Mouse (Mus musculus): ENCODE results near the gene Olfr1189. TPM values are rescaled to one million over a fixed set of nuclear protein-coding genes. Genes with fewer than 3 reads are reported as not detected.
"Not testable (repeated sequence)": the region's sequence is repeated elsewhere in the genome, so short reads cannot be mapped to it uniquely, and the experiment has no call there.

Olfr1189 gene
- polyA plus RNA-seq (2015; fragmentation: Nextera tagmentation; extraction: Ambion mirVana), result not detected in 2 replicates

DNA sequence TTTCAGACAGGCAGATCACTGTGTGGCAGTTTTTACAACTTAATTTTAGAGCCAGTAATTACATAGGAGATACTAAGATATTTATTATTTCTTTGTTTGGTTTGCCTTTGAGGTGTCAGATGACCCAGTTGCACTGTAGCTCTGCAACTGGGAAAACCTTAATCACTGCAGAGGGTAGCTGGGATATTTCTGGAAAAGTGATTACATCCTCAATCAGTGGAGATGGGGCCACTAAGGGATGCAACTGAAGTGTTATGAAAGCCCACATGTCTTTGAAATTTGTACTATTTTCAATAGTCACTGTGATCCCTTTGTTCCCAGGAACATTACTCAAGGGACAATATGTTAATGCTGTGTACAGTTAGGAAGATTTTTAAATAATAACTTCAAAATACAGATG is at the start of gene Olfr1189:
Gene Olfr1189 (plus strand): TSS at position 301 of the 400 bp plus-strand sequence.
- no peak for ATAC-seq (ENCODE audit: low read depth)

DNA sequence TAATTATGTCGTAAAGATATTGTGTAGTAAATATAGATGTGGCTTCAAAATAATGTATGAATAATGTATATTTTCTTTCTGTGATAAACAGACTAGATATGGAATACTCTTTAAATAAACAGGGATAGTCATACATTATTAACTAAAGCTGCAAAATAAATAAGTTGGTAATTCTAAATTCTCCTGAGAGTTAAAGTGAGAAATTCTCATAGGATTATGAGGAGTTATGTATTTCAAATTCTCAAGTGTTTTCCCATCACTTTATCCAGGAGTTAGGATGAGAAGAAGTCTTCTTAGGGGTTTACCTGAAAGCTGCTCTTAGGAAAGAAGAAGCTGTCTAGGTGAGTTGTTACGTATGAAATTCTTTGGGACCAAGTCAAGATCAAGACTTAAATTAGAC is 29.6 kb upstream of the Olfr1189 start, which contains the start of gene Olfr1188:
Gene Olfr1188 (plus strand): TSS at position 301 of the 400 bp plus-strand sequence.
- 57% methylated on average over 2 of the region's 2 CpGs for WGBS (ENCODE audit: insufficient replicate concordance)
- H3K4me2 ChIP-seq, result no peak within 1 kb of the TSS
- no peaks in the 10 kb centered on the region for H3K36me3 ChIP-seq
- H3K27ac ChIP-seq, result no peak within 1 kb of the TSS
- DNase-seq (no peak), ATAC-seq (ENCODE audit: low read depth) (no peak)
- H3K4me3 ChIP-seq (replicated peaks), result no peak within 1 kb of the TSS
- no peaks in the 10 kb centered on the region for H3K27me3 ChIP-seq
- no peak within 1 kb of the TSS for H3K9ac ChIP-seq
- no peaks in the 10 kb centered on the region for H3K4me1 ChIP-seq (replicated peaks)
- H3K9me3 ChIP-seq (replicated peaks), result no peaks in the 10 kb centered on the region

More for the DNA sequence above, at the start of gene Olfr1189:
- H3K27ac ChIP-seq, result no peak within 1 kb of the TSS
- H3K9ac ChIP-seq, result no peak within 1 kb of the TSS
- DNase-seq, result no peak
- H3K27me3 ChIP-seq, result no peaks in the 10 kb centered on the region
- H3K36me3 ChIP-seq, result no peaks in the 10 kb centered on the region
- H3K4me2 ChIP-seq, result no peak within 1 kb of the TSS
- H3K9me3 ChIP-seq (replicated peaks), result no peaks in the 10 kb centered on the region
- no peaks in the 10 kb centered on the region for H3K4me1 ChIP-seq (replicated peaks)
- no peak within 1 kb of the TSS for H3K4me3 ChIP-seq (replicated peaks)

DNA sequence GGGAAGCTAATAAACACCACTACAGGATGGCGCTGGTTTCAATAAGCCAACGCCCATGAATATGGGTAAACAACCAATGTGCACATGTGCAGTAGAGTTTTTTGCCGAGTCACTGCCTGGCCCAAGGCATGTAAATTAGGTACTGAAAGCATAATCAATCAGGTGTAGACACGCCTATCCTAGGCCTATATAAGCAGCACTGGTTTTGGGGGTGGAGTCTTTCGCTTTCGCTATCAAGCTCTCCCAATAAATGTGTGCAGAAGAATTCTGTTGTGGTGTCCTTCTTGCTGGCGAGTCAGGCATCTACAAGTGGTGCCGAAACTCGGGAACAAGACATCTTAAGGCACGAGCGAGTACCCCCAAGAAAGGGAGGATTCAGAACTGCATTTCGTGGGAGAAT is 13.6 kb upstream of the Olfr1189 start:
- not testable (repeated sequence) for H3K4me2 ChIP-seq; ATAC-seq (ENCODE audit: low read depth); H3K9me3 ChIP-seq (replicated peaks); DNase-seq; H3K27me3 ChIP-seq; H3K4me1 ChIP-seq (replicated peaks); H3K36me3 ChIP-seq; H3K9ac ChIP-seq; H3K27ac ChIP-seq; H3K4me3 ChIP-seq (replicated peaks)
- WGBS (ENCODE audit: insufficient replicate concordance), result 77% methylated on average over 12 of the region's 12 CpGs

DNA sequence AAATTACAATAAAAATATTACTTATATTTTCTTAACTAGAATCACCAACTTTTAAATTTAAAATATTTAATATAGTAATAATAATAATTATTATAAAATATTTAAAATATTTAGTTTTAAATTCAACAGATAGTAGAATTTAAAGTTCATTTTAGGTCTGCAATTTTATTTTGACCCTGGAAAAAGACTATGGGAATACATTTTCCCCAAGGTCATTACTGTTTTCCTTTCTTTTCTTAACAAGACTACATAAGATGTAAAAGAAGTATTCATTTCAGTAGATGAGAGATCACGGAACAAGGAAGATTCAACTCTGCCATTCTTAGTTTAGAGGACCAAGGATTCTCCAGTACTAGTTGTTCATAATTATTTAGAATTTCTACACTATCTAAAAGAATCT is 54.0 kb downstream of the Olfr1189 start, which contains the start of gene Olfr1191-ps1:
Gene Olfr1191-ps1 (plus strand): TSS at position 301 of the 400 bp plus-strand sequence.
- not testable (repeated sequence) for H3K9me3 ChIP-seq (replicated peaks); H3K9ac ChIP-seq; H3K27me3 ChIP-seq; H3K36me3 ChIP-seq; DNase-seq; ATAC-seq (ENCODE audit: low read depth); H3K4me2 ChIP-seq; H3K4me3 ChIP-seq (replicated peaks); H3K27ac ChIP-seq; H3K4me1 ChIP-seq (replicated peaks)
- 81% methylated on average over 1 of the region's 1 CpGs for WGBS (ENCODE audit: insufficient replicate concordance)

Other genes starting within 250 kb of the Olfr1189 start
- gene Olfr1176, start 249.7 kb upstream of the Olfr1189 start, polyA plus RNA-seq (2015; fragmentation: Nextera tagmentation; extraction: Ambion mirVana), result not detected in 2 replicates
- gene Olfr1177-ps, start 240.0 kb upstream of the Olfr1189 start, polyA plus RNA-seq (2015; fragmentation: Nextera tagmentation; extraction: Ambion mirVana), result not detected in 2 replicates
- gene Olfr1178, start 199.4 kb upstream of the Olfr1189 start, polyA plus RNA-seq (2015; fragmentation: Nextera tagmentation; extraction: Ambion mirVana), result not detected in 2 replicates
- gene Olfr1179, start 180.0 kb upstream of the Olfr1189 start, polyA plus RNA-seq (2015; fragmentation: Nextera tagmentation; extraction: Ambion mirVana), result not detected in 2 replicates
- gene Olfr1180, start 167.3 kb upstream of the Olfr1189 start, polyA plus RNA-seq (2015; fragmentation: Nextera tagmentation; extraction: Ambion mirVana), result not detected in 2 replicates
- gene Olfr1181, start 160.3 kb upstream of the Olfr1189 start, polyA plus RNA-seq (2015; fragmentation: Nextera tagmentation; extraction: Ambion mirVana), result not detected in 2 replicates
- not detected in 2 replicates for gene Gm13757, start 137.3 kb upstream of the Olfr1189 start, polyA plus RNA-seq (2015; fragmentation: Nextera tagmentation; extraction: Ambion mirVana)
- not detected in 2 replicates for gene Olfr1183, start 131.6 kb upstream of the Olfr1189 start, polyA plus RNA-seq (2015; fragmentation: Nextera tagmentation; extraction: Ambion mirVana)
- not detected in 2 replicates for gene Olfr1184, start 102.9 kb upstream of the Olfr1189 start, polyA plus RNA-seq (2015; fragmentation: Nextera tagmentation; extraction: Ambion mirVana)
- gene Olfr1185-ps1, start 93.1 kb upstream of the Olfr1189 start, polyA plus RNA-seq (2015; fragmentation: Nextera tagmentation; extraction: Ambion mirVana), result not detected in 2 replicates
- gene Olfr1186, start 67.9 kb upstream of the Olfr1189 start, polyA plus RNA-seq (2015; fragmentation: Nextera tagmentation; extraction: Ambion mirVana), result not detected in 2 replicates
- not detected in 2 replicates for gene Olfr1188, start 29.5 kb upstream of the Olfr1189 start, polyA plus RNA-seq (2015; fragmentation: Nextera tagmentation; extraction: Ambion mirVana)
- not detected in 2 replicates for gene Olfr1191-ps1, start 54.1 kb downstream of the Olfr1189 start, polyA plus RNA-seq (2015; fragmentation: Nextera tagmentation; extraction: Ambion mirVana)
- gene Olfr1192-ps1, start 62.1 kb downstream of the Olfr1189 start, polyA plus RNA-seq (2015; fragmentation: Nextera tagmentation; extraction: Ambion mirVana), result not detected in 2 replicates
- not detected in 2 replicates for gene Olfr1193, start 89.2 kb downstream of the Olfr1189 start, polyA plus RNA-seq (2015; fragmentation: Nextera tagmentation; extraction: Ambion mirVana)
- gene Olfr1195, start 102.7 kb downstream of the Olfr1189 start, polyA plus RNA-seq (2015; fragmentation: Nextera tagmentation; extraction: Ambion mirVana), result not detected in 2 replicates
- gene Olfr1196, start 118.1 kb downstream of the Olfr1189 start, polyA plus RNA-seq (2015; fragmentation: Nextera tagmentation; extraction: Ambion mirVana), result not detected in 2 replicates
- gene Olfr1197, start 145.9 kb downstream of the Olfr1189 start, polyA plus RNA-seq (2015; fragmentation: Nextera tagmentation; extraction: Ambion mirVana), result not detected in 2 replicates
- gene Olfr1198, start 164.9 kb downstream of the Olfr1189 start, polyA plus RNA-seq (2015; fragmentation: Nextera tagmentation; extraction: Ambion mirVana), result not detected in 2 replicates
- gene Olfr1199, start 174.0 kb downstream of the Olfr1189 start, polyA plus RNA-seq (2015; fragmentation: Nextera tagmentation; extraction: Ambion mirVana), result not detected in 2 replicates
- not detected in 2 replicates for gene Olfr1200, start 184.0 kb downstream of the Olfr1189 start, polyA plus RNA-seq (2015; fragmentation: Nextera tagmentation; extraction: Ambion mirVana)
- not detected in 2 replicates for gene Olfr1201, start 206.6 kb downstream of the Olfr1189 start, polyA plus RNA-seq (2015; fragmentation: Nextera tagmentation; extraction: Ambion mirVana)
- gene Olfr1202, start 228.0 kb downstream of the Olfr1189 start, polyA plus RNA-seq (2015; fragmentation: Nextera tagmentation; extraction: Ambion mirVana), result not detected in 2 replicates
- gene Olfr1205, start 243.3 kb downstream of the Olfr1189 start, polyA plus RNA-seq (2015; fragmentation: Nextera tagmentation; extraction: Ambion mirVana), result not detected in 2 replicates